Mouse (Mus musculus): ENCODE measurements around the gene Tmc3.

DNA sequence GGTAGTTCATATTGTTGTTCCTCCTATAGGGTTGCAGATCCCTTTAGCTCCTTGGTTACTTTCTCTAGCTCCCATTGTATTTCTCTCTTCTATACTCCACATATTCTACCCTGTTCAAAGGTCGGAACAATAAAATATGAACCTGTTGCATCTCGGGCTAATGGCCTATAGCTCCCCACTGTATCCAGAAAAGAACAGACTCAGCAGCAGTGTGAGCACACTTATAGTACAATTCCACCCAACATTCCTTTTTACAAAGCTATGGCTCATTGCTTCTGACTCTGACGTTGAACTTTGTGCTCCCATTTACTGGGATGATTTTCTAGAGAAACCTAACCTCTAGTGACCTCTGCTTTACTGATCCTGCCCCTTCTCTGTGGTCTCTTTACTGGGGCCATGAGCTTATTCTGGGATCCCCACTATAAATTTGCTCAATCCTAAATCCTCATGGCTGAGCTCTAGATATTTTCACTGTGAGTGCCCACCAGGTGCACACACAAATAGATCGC is 81.4 kb downstream of the Tmc3 start:
- TF ChIP-seq POLR2A (IDR thresholded peaks at IDR 0.05; ENCODE audit: low read depth, low read length) (no peak), CTCF (IDR thresholded peaks at IDR 0.05; ENCODE audit: extremely low read depth, insufficient read depth, insufficient read length, insufficient replicate concordance) (no peak)
